Mouse (Mus musculus) G1E (cell line): ENCODE measurements at regions not wholly inside any gene's neighbourhood (a gene's known extent, or its start where the extent isn't known, plus 50 kb on each side); places are given as distances from the start of the nearest gene placed in this dataset.

Source experiments
- ATAC-seq: 2 replicates; pipeline ENCODE4 v1.8.0; 2016; ENCODE audit warnings: mild to moderate bottlenecking; ENCODE audit not compliant: insufficient number of reproducible peaks, poor library complexity, low FRiP score, severe bottlenecking; ENCODE audit errors: extremely low read depth
- DNase-seq: peaks from one replicate; pipeline ENCODE4 v3.0.0; 2012; ENCODE audit warnings: low spot score
- H3K27me3 ChIP-seq: 2 replicates; pipeline ENCODE4 v1.6.1; 2012; ENCODE audit warnings: mild to moderate bottlenecking, low read length, inconsistent platforms; ENCODE audit not compliant: insufficient read depth
- H3K36me3 ChIP-seq: replicated peaks from 2 replicates; pipeline ENCODE3; 2012; ENCODE audit warnings: mild to moderate bottlenecking, inconsistent platforms
- H3K4me1 ChIP-seq: 2 replicates; pipeline ENCODE4 v1.6.1; 2012; ENCODE audit warnings: low read depth, low read length, inconsistent platforms, mixed read lengths; ENCODE audit not compliant: insufficient read depth
- H3K4me3 ChIP-seq: 2 replicates; pipeline ENCODE4 v1.5.1; 2012; ENCODE audit warnings: low read depth, mild to moderate bottlenecking, inconsistent platforms, low read length, moderate library complexity, mixed read lengths
- H3K9me3 ChIP-seq: replicated peaks from 2 replicates; pipeline ENCODE4 v1.6.1; 2012; ENCODE audit warnings: inconsistent platforms
- CTCF ChIP-seq: IDR thresholded peaks from 2 replicates; pipeline ENCODE4 v1.5.1; 2012; ENCODE audit warnings: low read depth, low read length, inconsistent platforms, mixed read lengths
- GATA1 ChIP-seq: IDR thresholded peaks from 2 replicates; pipeline ENCODE4 v1.6.1; 2012; ENCODE audit warnings: borderline replicate concordance, low read length, inconsistent platforms, mixed read lengths
- GATA2 ChIP-seq: IDR thresholded peaks from 2 replicates; pipeline ENCODE4 v1.6.1; 2012; ENCODE audit warnings: low read depth, low read length, inconsistent platforms, borderline replicate concordance
- POLR2AphosphoS5 ChIP-seq: IDR thresholded peaks from 2 replicates; pipeline ENCODE4 v1.6.1; 2012; ENCODE audit warnings: low read depth, low read length, inconsistent platforms; ENCODE audit not compliant: insufficient replicate concordance
- TAL1 ChIP-seq: conservative IDR thresholded peaks from 2 replicates; pipeline ENCODE4 v1.6.1; 2012; ENCODE audit warnings: low read depth, low read length, inconsistent platforms, mixed read lengths

DNA sequence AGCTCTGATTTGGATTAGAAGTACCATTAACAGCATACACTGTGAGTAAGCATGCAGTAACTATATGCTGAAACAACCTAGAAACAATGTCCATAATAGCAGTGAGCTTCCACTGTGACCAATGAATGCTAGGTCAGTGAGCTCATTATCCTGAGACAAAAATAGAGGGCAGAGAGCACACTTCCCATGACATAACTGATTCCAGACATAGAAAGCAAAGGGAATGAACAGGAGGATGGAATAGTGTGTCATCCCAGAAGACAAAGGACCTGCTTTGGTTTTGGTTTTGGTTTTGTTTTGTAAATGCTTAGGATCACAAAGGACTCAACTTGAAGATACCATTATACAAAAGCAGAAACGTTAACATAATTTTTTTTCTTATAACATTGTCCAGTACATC is 150.8 kb upstream of the Nr3c2 start:
- H3K36me3 ChIP-seq, result no peaks in the 10 kb centered on the region
- no peak for TF ChIP-seq TAL1
- TF ChIP-seq GATA1, result no peak
- TF ChIP-seq GATA2, result no peak
- H3K4me1 ChIP-seq, result no peaks in the 10 kb centered on the region
- DNase-seq, result no peak
- no peak for ATAC-seq
- no peaks in the 10 kb centered on the region for H3K27me3 ChIP-seq
- no peaks in the 10 kb centered on the region for H3K9me3 ChIP-seq
- H3K4me3 ChIP-seq, result no peak overlapping the region

DNA sequence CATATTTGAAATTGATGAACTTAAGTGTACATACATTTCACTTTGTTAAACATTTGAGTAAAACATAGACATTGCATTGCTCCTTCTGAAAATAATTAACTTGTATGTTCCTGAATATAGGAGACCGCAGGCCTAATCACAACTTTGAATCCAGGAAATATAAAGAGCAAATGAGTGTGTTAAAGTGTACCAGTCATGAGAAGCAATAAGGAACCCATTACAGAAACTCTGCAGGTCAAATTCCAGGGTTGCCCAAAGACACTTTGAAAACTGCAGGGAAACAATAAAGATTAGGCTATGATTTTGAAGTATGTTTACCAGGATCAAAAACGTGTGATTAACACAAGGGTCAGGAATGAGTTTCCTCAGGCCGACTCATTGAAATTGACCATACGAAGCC is 149.0 kb upstream of the Nr3c2 start:
- H3K36me3 ChIP-seq, result no peaks in the 10 kb centered on the region
- H3K9me3 ChIP-seq, result no peaks in the 10 kb centered on the region

DNA sequence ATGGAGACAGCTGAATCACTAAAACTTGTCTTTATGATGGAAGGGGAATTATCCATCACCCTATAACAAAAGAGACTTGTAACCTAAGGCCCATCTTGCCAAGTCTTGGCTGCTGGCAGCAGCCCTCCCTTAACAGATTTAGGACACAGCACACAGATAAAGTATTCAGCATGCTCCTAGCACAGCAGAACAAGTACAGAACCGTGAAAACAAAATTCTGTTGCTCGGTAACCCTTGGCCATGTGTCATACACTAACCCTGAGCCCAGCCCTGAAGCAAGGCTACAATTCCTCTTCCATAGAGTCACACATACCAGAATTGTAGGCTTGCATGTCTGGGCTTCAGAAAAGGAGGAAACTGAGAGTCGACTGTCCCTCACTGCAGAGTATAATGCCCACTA is 145.1 kb upstream of the Nr3c2 start:
- no peaks in the 10 kb centered on the region for H3K27me3 ChIP-seq
- H3K4me3 ChIP-seq, result no peak overlapping the region
- ATAC-seq, result no peak
- no peaks in the 10 kb centered on the region for H3K36me3 ChIP-seq
- H3K4me1 ChIP-seq, result no peaks in the 10 kb centered on the region
- no peak for DNase-seq
- TF ChIP-seq POLR2AphosphoS5 (no peak), TAL1 (no peak), GATA2 (no peak), CTCF (no peak), GATA1 (no peak)
- H3K9me3 ChIP-seq, result no peaks in the 10 kb centered on the region

More for the DNA sequence above, 149.0 kb upstream of the Nr3c2 start:
- H3K27me3 ChIP-seq, result no peaks in the 10 kb centered on the region
- DNase-seq, result no peak
- TF ChIP-seq TAL1, result no peak
- TF ChIP-seq CTCF, result no peak
- TF ChIP-seq GATA2, result no peak
- no peak for TF ChIP-seq GATA1
- TF ChIP-seq POLR2AphosphoS5, result no peak
- no peak overlapping the region for H3K4me3 ChIP-seq
- no peak for ATAC-seq
- H3K4me1 ChIP-seq, result no peaks in the 10 kb centered on the region

DNA sequence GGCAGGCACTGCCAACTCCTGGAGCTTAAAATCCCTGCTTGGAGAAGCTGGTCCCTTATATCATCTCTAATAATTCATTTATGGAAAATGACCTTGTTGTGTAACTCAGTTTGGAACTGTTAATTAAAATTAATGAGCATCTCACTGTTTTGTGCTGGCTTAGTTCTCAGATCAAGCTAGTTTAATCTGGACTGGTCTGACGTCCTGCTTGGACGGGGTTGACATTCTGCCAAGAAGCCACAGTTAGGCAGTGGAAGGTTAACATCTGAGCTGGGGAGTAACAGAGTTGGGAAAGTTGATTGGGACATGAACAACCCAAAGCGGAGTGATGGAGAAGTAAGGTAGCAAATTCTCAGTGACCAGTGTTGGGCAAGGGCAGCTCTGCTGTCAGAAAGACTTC is 135.0 kb upstream of the Nr3c2 start:
- no peaks in the 10 kb centered on the region for H3K36me3 ChIP-seq
- H3K27me3 ChIP-seq, result no peaks in the 10 kb centered on the region
- DNase-seq, result no peak
- TF ChIP-seq GATA1 (no peak), POLR2AphosphoS5 (no peak), CTCF (no peak), TAL1 (no peak), GATA2 (no peak)
- no peaks in the 10 kb centered on the region for H3K9me3 ChIP-seq
- ATAC-seq, result no peak
- H3K4me1 ChIP-seq, result no peaks in the 10 kb centered on the region
- H3K4me3 ChIP-seq, result no peak overlapping the region

DNA sequence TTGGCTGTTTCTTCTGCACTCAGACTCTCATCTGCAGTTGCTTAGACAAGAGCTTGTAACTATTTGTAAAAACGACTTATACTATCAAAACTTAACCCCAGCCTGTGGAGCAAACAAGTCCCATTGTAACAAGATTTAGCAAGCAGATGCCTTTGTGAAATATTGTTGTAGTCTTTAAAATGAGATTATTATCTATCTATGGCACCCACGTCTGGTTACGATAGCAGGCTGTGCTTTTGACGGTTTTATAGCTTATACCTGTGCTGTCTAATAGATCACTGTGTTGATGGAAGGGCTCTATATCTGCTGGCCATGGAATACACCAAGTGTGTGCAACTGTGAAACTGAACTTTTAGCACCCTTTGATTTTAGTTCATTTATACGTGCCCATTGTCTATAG is 130.9 kb upstream of the Nr3c2 start:
- H3K4me1 ChIP-seq, result no peaks in the 10 kb centered on the region
- H3K9me3 ChIP-seq, result no peaks in the 10 kb centered on the region
- H3K27me3 ChIP-seq, result no peaks in the 10 kb centered on the region
- ATAC-seq (no peak), DNase-seq (no peak)
- no peak overlapping the region for H3K4me3 ChIP-seq
- no peaks in the 10 kb centered on the region for H3K36me3 ChIP-seq
- no peak for TF ChIP-seq GATA1
- no peak for TF ChIP-seq GATA2
- no peak for TF ChIP-seq CTCF
- no peak for TF ChIP-seq TAL1
- no peak for TF ChIP-seq POLR2AphosphoS5

DNA sequence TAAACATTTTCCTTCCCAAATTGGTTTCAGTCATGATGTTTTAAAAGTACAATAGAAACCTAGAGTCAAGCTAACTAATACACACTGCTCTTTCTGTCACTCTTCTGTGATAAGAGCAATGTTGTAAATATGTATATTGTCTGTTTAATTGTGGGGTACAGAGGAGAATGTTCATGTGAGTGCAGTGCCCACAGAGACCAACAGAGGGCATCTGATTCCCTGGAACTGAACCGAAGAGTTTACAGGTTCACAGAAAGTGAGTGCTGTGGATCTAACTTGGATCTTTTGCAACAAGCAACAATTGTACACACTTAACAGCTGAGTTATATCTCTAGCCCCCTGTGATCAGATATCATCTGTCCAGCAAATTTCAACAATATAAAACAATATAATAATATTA is 111.5 kb upstream of the Nr3c2 start:
- Histone ChIP-seq H3K4me1 (no peaks in the 10 kb centered on the region), H3K27me3 (no peaks in the 10 kb centered on the region), H3K9me3 (no peaks in the 10 kb centered on the region), H3K4me3 (no peak overlapping the region), H3K36me3 (no peaks in the 10 kb centered on the region)
- DNase-seq, result no peak
- ATAC-seq, result no peak
- TF ChIP-seq CTCF (peak; percentile 32; the same call in 1 of the 2 replicates), GATA1 (no peak)

DNA sequence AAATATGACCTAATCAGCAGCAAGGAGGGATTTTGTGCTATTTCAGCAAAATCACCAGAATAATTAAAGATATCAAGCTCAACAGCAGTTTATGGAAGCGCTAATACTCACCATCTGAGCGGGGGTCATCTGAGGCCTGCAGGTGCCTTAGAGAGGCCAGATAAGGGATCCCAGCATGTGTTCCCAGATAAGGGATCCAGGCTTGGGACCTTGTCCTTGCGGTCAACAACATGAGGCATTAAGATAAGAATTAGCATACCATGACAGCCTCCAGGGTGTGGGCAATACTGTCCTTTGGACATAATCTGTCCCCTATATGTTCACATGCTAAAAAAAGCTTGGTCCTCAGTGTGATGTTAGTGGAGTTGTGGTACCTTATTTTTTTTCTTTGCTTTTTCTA is 105.4 kb upstream of the Nr3c2 start:
- ATAC-seq (peak; percentile 98), DNase-seq (no peak)
- peak; percentile 68 for TF ChIP-seq TAL1
- TF ChIP-seq GATA1, result no peak
- no peaks in the 10 kb centered on the region for H3K4me1 ChIP-seq
- no peaks in the 10 kb centered on the region for H3K36me3 ChIP-seq
- no peak overlapping the region for H3K4me3 ChIP-seq
- H3K27me3 ChIP-seq, result peaks cover 3% of the 10 kb centered on the region; the same call in 1 of the 2 replicates
- H3K9me3 ChIP-seq, result no peaks in the 10 kb centered on the region
